Mouse (Mus musculus): ENCODE results near the gene Mertk. TPM values are rescaled to one million over a fixed set of nuclear protein-coding genes. Genes with fewer than 3 reads are reported as not detected.

The Mertk gene
- polyA plus RNA-seq, 2 experiments, result 11.1 to 14.9 TPM

DNA sequence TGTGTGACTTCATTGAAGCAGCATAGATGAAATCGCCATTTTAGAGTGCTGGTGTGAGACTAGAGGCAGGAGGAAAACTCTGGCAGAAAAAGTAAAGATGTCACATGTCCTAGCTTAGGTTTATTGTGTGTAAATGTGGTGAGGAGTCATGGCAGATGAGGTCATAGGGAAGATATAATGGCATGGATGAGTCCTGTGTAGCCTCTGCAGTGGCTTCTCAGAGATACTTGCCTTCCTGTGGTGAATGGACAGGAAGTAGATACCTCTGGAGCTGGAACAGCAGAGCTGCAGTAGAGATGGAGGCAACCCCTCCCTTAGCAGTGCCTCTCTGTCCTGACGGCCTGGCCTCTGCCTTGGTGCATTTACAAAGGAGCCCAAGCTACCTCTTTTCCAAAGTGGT, 140.7 kb downstream of the Mertk start:
- no peak for DNase-seq (ENCODE audit: low spot score)
- Histone ChIP-seq H3K27ac (replicated peaks; ENCODE audit: low read depth, low read length) (no peak overlapping the region), H3K4me2 (replicated peaks; ENCODE audit: low read depth, low read length, severe bottlenecking) (no peak overlapping the region), H3K27me3 (ENCODE audit: control insufficient read depth, insufficient read depth, low read length) (no peaks in the 10 kb centered on the region), H3K9me3 (ENCODE audit: control insufficient read depth, low read length) (no peaks in the 10 kb centered on the region), H3K36me3 (ENCODE audit: control insufficient read depth, insufficient read depth, low read length) (peaks cover 72% of the 10 kb centered on the region), H3K9ac (ENCODE audit: low read depth, low read length, severe bottlenecking) (no peak overlapping the region), H3K4me3 (replicated peaks; ENCODE audit: low read length) (no peak overlapping the region), H3K4me1 (ENCODE audit: control insufficient read depth, insufficient read depth, low read length) (no peaks in the 10 kb centered on the region)
- 79% methylated on average over 2 of the region's 2 CpGs for WGBS
- no peak for TF ChIP-seq POLR2A (IDR thresholded peaks at IDR 0.05; ENCODE audit: borderline replicate concordance, extremely low read depth, insufficient read depth, insufficient read length)
- ATAC-seq (ENCODE audit: low FRiP score, low read depth), result no peak

DNA sequence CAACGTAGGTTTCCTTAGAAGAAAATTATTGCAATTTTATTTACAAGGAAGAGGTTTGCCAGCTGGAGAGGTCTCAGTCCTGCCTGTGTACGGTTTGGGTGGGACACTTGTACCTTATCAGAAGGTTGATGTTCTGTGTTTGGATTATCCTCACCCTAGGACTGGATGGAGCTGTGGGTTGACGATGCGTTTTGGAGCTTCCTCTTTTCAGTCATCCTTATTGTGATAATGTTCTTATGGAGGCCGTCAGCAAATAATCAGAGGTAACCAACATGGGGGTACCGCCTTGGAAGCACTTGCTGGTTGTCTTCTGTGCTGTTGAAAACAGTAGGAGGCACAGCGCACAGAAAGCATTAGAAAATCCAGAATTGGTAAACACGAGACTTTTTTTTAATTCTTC, 143.7 kb downstream of the Mertk start:
- Histone ChIP-seq H3K4me3 (replicated peaks; ENCODE audit: low read length) (no peak overlapping the region), H3K27ac (replicated peaks; ENCODE audit: low read depth, low read length) (no peak overlapping the region), H3K9ac (ENCODE audit: low read depth, low read length, severe bottlenecking) (no peak overlapping the region), H3K36me3 (ENCODE audit: control insufficient read depth, insufficient read depth, low read length) (peaks cover 65% of the 10 kb centered on the region), H3K4me2 (replicated peaks; ENCODE audit: low read depth, low read length, severe bottlenecking) (no peak overlapping the region), H3K4me1 (ENCODE audit: control insufficient read depth, insufficient read depth, low read length) (no peaks in the 10 kb centered on the region), H3K9me3 (ENCODE audit: control insufficient read depth, low read length) (no peaks in the 10 kb centered on the region), H3K27me3 (ENCODE audit: control insufficient read depth, insufficient read depth, low read length) (no peaks in the 10 kb centered on the region)
- WGBS, result 93% methylated on average over 8 of the region's 8 CpGs
- DNase-seq (ENCODE audit: low spot score), result no peak
- TF ChIP-seq POLR2A (IDR thresholded peaks at IDR 0.05; ENCODE audit: borderline replicate concordance, extremely low read depth, insufficient read depth, insufficient read length), result no peak
- ATAC-seq (ENCODE audit: low FRiP score, low read depth), result no peak

DNA sequence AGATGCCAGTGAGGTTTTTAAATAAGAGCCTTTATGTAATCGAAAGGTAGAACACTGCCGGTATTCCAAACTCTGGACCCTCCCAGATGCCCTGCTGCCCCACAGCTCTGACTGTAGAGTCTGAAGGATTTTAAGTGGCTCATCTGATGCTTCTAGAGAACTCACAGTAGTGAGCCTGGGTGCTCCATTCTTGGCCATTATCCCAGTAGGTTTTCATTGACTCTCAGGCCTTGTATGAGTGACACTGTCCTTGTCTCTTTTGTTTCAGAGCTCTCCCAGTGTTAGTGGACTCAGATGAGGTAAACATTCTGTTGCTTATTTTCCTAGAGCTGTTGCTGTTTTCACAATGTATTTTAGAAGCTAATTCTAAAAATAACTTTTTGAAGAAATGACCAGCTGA, 151.3 kb downstream of the Mertk start:
- DNase-seq (ENCODE audit: low spot score), result no peak
- Histone ChIP-seq H3K4me3 (replicated peaks; ENCODE audit: low read length) (no peak overlapping the region), H3K27ac (replicated peaks; ENCODE audit: low read depth, low read length) (no peak overlapping the region), H3K9me3 (ENCODE audit: control insufficient read depth, low read length) (no peaks in the 10 kb centered on the region), H3K27me3 (ENCODE audit: control insufficient read depth, insufficient read depth, low read length) (no peaks in the 10 kb centered on the region), H3K4me2 (replicated peaks; ENCODE audit: low read depth, low read length, severe bottlenecking) (no peak overlapping the region), H3K4me1 (ENCODE audit: control insufficient read depth, insufficient read depth, low read length) (no peaks in the 10 kb centered on the region), H3K9ac (ENCODE audit: low read depth, low read length, severe bottlenecking) (no peak overlapping the region), H3K36me3 (ENCODE audit: control insufficient read depth, insufficient read depth, low read length) (peaks cover 59% of the 10 kb centered on the region)
- 96% methylated on average over 2 of the region's 2 CpGs for WGBS
- no peak for ATAC-seq (ENCODE audit: low FRiP score, low read depth)
- no peak for TF ChIP-seq POLR2A (IDR thresholded peaks at IDR 0.05; ENCODE audit: borderline replicate concordance, extremely low read depth, insufficient read depth, insufficient read length)

Other genes starting within 250 kb of the Mertk start
- gene Spdye4c, start 107.7 kb upstream of the Mertk start, polyA plus RNA-seq (2012; rRNA removed), result not detected in 2 replicates
- not detected in 2 replicates for gene Spdye4c, start 107.7 kb upstream of the Mertk start, polyA plus RNA-seq (2014; fragmentation: Nextera tagmentation; extraction: Ambion mirVana)
- 75.3 and 84.3 TPM in 2 replicates for gene Anapc1, start 11.6 kb upstream of the Mertk start, polyA plus RNA-seq (2012; rRNA removed)
- gene Anapc1, start 11.6 kb upstream of the Mertk start, polyA plus RNA-seq (2014; fragmentation: Nextera tagmentation; extraction: Ambion mirVana), result 65.1 and 67.8 TPM in 2 replicates
- 28.3 and 28.4 TPM in 2 replicates for gene Tmem87b, start 119.2 kb downstream of the Mertk start, polyA plus RNA-seq (2012; rRNA removed)
- gene Tmem87b, start 119.2 kb downstream of the Mertk start, polyA plus RNA-seq (2014; fragmentation: Nextera tagmentation; extraction: Ambion mirVana), result 26.9 TPM in 2 replicates
- 15.0 and 18.7 TPM in 2 replicates for gene Fbln7, start 164.0 kb downstream of the Mertk start, polyA plus RNA-seq (2012; rRNA removed)
- 6.8 and 8.9 TPM in 2 replicates for gene Fbln7, start 164.0 kb downstream of the Mertk start, polyA plus RNA-seq (2014; fragmentation: Nextera tagmentation; extraction: Ambion mirVana)
- 3.5 and 7.1 TPM in 2 replicates for gene Zc3h8, start 245.1 kb downstream of the Mertk start, polyA plus RNA-seq (2012; rRNA removed)
- 6.2 and 7.5 TPM in 2 replicates for gene Zc3h8, start 245.1 kb downstream of the Mertk start, polyA plus RNA-seq (2014; fragmentation: Nextera tagmentation; extraction: Ambion mirVana)

All from limb, embryonic 14.5 days (tissue).